Mouse (Mus musculus): ENCODE results near the gene Map7.

Map7 gene

GRCm38 (mm10) chr10:20148130-20148772, at the start of gene Map7:
TSS of gene Map7 (plus strand) at chr10:20148471.
- no peak for DNase-seq (ENCODE audit: low read depth)

- DNase-seq (ENCODE audit: low read depth): no peak
Measured at GRCm38 (mm10) chr10:20101456-20101855, 46.8 kb upstream of the Map7 start.

GRCm38 (mm10) chr10:20104271-20104931, 43.9 kb upstream of the Map7 start:
- DNase-seq (ENCODE audit: low read depth): peak; percentile 97

GRCm38 (mm10) chr10:20105575-20105974, 42.7 kb upstream of the Map7 start:
- DNase-seq (ENCODE audit: low read depth): peak; percentile 44

- no peak for DNase-seq (ENCODE audit: low read depth)
Measured at GRCm38 (mm10) chr10:20107031-20107430, 41.2 kb upstream of the Map7 start.

- no peak for DNase-seq (ENCODE audit: low read depth)
Measured at GRCm38 (mm10) chr10:20111508-20111907, 36.8 kb upstream of the Map7 start.

GRCm38 (mm10) chr10:20112026-20112973, 36.0 kb upstream of the Map7 start:
- no peak for DNase-seq (ENCODE audit: low read depth)

- peak; percentile 49 for DNase-seq (ENCODE audit: low read depth)
Measured at GRCm38 (mm10) chr10:20119504-20120425, 28.5 kb upstream of the Map7 start.

- no peak for DNase-seq (ENCODE audit: low read depth)
Measured at GRCm38 (mm10) chr10:20121981-20122380, 26.3 kb upstream of the Map7 start.

GRCm38 (mm10) chr10:20123401-20123800, 24.9 kb upstream of the Map7 start:
- peak; percentile 59 for DNase-seq (ENCODE audit: low read depth)

- DNase-seq (ENCODE audit: low read depth): no peak
Measured at GRCm38 (mm10) chr10:20124576-20124975, 23.7 kb upstream of the Map7 start.

GRCm38 (mm10) chr10:20125226-20125625, 23.0 kb upstream of the Map7 start:
- peak; percentile 85 for DNase-seq (ENCODE audit: low read depth)

- no peak for DNase-seq (ENCODE audit: low read depth)
Measured at GRCm38 (mm10) chr10:20132933-20133652, 15.2 kb upstream of the Map7 start.

GRCm38 (mm10) chr10:20135350-20136058, 12.8 kb upstream of the Map7 start:
- DNase-seq (ENCODE audit: low read depth): no peak

GRCm38 (mm10) chr10:20136505-20136904, 11.8 kb upstream of the Map7 start:
- no peak for DNase-seq (ENCODE audit: low read depth)

- no peak for DNase-seq (ENCODE audit: low read depth)
Measured at GRCm38 (mm10) chr10:20141376-20141775, 6.9 kb upstream of the Map7 start.

GRCm38 (mm10) chr10:20148773-20149120, 476 bp downstream of the Map7 start:
- DNase-seq (ENCODE audit: low read depth): no peak

GRCm38 (mm10) chr10:20149121-20149834, 1.0 kb downstream of the Map7 start:
- no peak for DNase-seq (ENCODE audit: low read depth)

- DNase-seq (ENCODE audit: low read depth): no peak
Measured at GRCm38 (mm10) chr10:20149835-20150355, 1.6 kb downstream of the Map7 start.
